Mouse (Mus musculus) limb, embryonic 12.5 days (tissue): Measurements from ENCODE around the gene Fastkd2. TPM values are rescaled to one million over a fixed set of nuclear protein-coding genes. Genes with fewer than 3 reads are reported as not detected.

Source experiments
- ATAC-seq: fragments of 200-750 bp; cut with Nextera tagmentation; 2 replicates; pipeline ENCODE4 v1.8.0; 2017; ENCODE audit warnings: low read depth, moderate TSS enrichment; ENCODE audit not compliant: insufficient number of reproducible peaks, insufficient read depth, low FRiP score, low TSS enrichment
- H3K27ac ChIP-seq: fragments of 300-500 bp; sonication (generic); 2 replicates; pipeline ENCODE4 v1.5.1; 2016; ENCODE audit warnings: mild to moderate bottlenecking, moderate library complexity
- H3K27me3 ChIP-seq: fragments of 300-500 bp; sonication (generic); 2 replicates; pipeline ENCODE4 v1.6.1; 2016; ENCODE audit warnings: mild to moderate bottlenecking, moderate library complexity
- H3K36me3 ChIP-seq: fragments of 300-500 bp; sonication (generic); 2 replicates; pipeline ENCODE4 v1.6.1; 2016; ENCODE audit warnings: mild to moderate bottlenecking, moderate library complexity
- H3K4me1 ChIP-seq: fragments of 300-500 bp; sonication (generic); replicated peaks from 2 replicates; pipeline ENCODE4 v1.6.1; 2016
- H3K4me2 ChIP-seq: fragments of 300-500 bp; sonication (generic); 2 replicates; pipeline ENCODE4 v1.6.1; 2016; ENCODE audit warnings: mild to moderate bottlenecking, moderate library complexity
- H3K4me3 ChIP-seq: fragments of 300-500 bp; sonication (generic); replicated peaks from 2 replicates; pipeline ENCODE4 v1.5.1; 2016; ENCODE audit warnings: mild to moderate bottlenecking
- H3K9ac ChIP-seq: fragments of 300-500 bp; sonication (generic); replicated peaks from 2 replicates; pipeline ENCODE4 v1.6.1; 2016; ENCODE audit warnings: mild to moderate bottlenecking, moderate library complexity
- H3K9me3 ChIP-seq: fragments of 300-500 bp; sonication (generic); 2 replicates; pipeline ENCODE4 v1.6.1; 2016; ENCODE audit warnings: mild to moderate bottlenecking, moderate library complexity
- WGBS: fragments of 180-500 bp; shearing (Covaris S2); methylation state at CpG from one replicate; pipeline ENCODE4 v1.1.7; 2016; 5-methylcytosine and 5-hydroxymethylcytosine counted together
- polyA plus RNA-seq: library from polyadenylated mRNA; unstranded; fragments of >200 nt; fragmentation: Nextera tagmentation; extraction: Ambion mirVana; gene quantifications from 2 replicates; pipeline ENCODE4 v1.2.1, GENCODE M21; 2016

The Fastkd2 gene
- polyA plus RNA-seq, result 61.5 and 65.5 TPM in 2 replicates

DNA sequence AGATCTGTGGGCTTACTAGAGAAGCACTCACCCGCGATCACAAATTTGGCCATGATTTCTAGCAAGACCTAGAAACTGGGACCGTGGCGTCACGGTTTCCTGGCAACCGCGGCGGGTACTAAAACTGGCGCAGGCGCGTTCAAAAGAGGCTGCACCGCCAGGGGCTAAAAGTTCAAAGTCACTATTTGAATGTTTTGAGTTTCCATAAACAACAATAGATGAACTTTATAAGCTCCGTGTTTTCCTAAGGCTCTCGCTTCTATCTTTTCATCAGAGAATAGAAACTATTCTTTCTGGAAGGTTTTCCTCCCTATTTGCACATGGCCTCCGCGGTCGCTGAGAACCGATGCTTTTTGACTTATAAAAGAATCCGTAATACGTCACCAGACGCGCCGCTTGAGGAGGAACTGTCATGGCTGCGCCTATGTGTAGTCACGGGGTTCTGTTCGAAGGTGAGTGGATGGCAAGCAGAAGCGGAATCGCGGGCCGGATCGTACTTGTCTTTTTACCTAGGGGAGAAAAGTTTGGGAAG is at the start of gene Fastkd2, which contains the start of gene Mdh1b:
Gene Fastkd2, plus strand, starts transcription at position 375 of the 532 bp plus-strand sequence.
Gene Mdh1b, minus strand, starts transcription at position 79 of the 532 bp plus-strand sequence.
- under 1% methylated on average over 31 of the region's 31 CpGs for WGBS
- Histone ChIP-seq H3K4me3 (peak within 1 kb of the TSS; percentile 68), H3K4me2 (peak within 1 kb of the TSS; percentile 68), H3K27me3 (no peaks in the 10 kb centered on the region), H3K4me1 (peaks cover 17% of the 10 kb centered on the region), H3K27ac (no peak within 1 kb of the TSS), H3K9me3 (no peaks in the 10 kb centered on the region), H3K36me3 (no peaks in the 10 kb centered on the region), H3K9ac (peak within 1 kb of the TSS; percentile 66)
- peak; percentile 88 for ATAC-seq

- Histone ChIP-seq H3K4me2 (no peak within 1 kb of the TSS), H3K27me3 (peaks cover 20% of the 10 kb centered on the region), H3K4me3 (no peak within 1 kb of the TSS), H3K4me1 (no peaks in the 10 kb centered on the region; the same call in 1 of the 2 replicates), H3K27ac (no peak within 1 kb of the TSS), H3K9ac (no peak within 1 kb of the TSS), H3K9me3 (no peaks in the 10 kb centered on the region), H3K36me3 (no peaks in the 10 kb centered on the region)
- no peak for ATAC-seq
- 84% methylated on average over 4 of the region's 4 CpGs for WGBS
Measured at GRCm38 (mm10) chr1:63686827-63687226, 43.6 kb upstream of the Fastkd2 start, which contains the start of gene Dytn. Gene Dytn (minus strand): TSS chr1:63686927.

DNA sequence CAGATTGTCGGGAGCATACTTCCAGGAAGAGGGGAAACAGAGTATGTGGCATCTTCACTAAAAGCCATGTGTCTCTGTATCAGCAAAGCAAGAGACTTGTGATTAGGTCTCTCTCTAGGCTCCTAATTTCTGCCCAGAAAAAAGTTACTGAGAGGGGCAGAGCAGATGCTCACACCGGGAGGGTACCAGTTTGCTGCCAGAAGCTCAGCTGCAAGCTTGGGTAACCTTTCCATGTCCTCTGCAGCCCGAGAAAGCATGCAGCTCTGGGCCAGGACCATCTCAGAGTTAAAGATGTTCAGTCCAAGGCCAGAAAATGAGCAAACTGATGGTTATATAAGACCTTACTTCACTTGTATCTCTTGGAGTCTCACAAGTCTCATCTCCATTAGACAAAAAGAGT is 33.6 kb upstream of the Fastkd2 start:
- H3K9me3 ChIP-seq, result no peaks in the 10 kb centered on the region
- H3K27ac ChIP-seq, result no peak overlapping the region
- WGBS, result 77% methylated on average over 3 of the region's 3 CpGs
- no peaks in the 10 kb centered on the region for H3K36me3 ChIP-seq
- no peak overlapping the region for H3K4me3 ChIP-seq
- no peak overlapping the region for H3K9ac ChIP-seq
- peaks cover 23% of the 10 kb centered on the region; the same call in 1 of the 2 replicates for H3K27me3 ChIP-seq
- ATAC-seq, result no peak
- no peak overlapping the region for H3K4me2 ChIP-seq
- no peaks in the 10 kb centered on the region for H3K4me1 ChIP-seq

GRCm38 (mm10) chr1:63705733-63706132 is 24.7 kb upstream of the Fastkd2 start:
- Histone ChIP-seq H3K27me3 (peaks cover 8% of the 10 kb centered on the region), H3K9ac (no peak overlapping the region), H3K9me3 (0 out of 2 replicates have a peak, but pooled peaks cover 5% of the 10 kb centered on the region), H3K4me3 (no peak overlapping the region), H3K4me1 (peaks cover 10% of the 10 kb centered on the region), H3K36me3 (no peaks in the 10 kb centered on the region), H3K27ac (peak overlapping the region; percentile 30; the same call in 1 of the 2 replicates), H3K4me2 (no peak overlapping the region)
- ATAC-seq, result peak; percentile 85; the same call in 1 of the 2 replicates
- 34% methylated on average over 5 of the region's 5 CpGs for WGBS

- Histone ChIP-seq H3K36me3 (no peaks in the 10 kb centered on the region), H3K27me3 (peaks cover 10% of the 10 kb centered on the region; the same call in 1 of the 2 replicates), H3K9me3 (0 out of 2 replicates have a peak, but pooled peaks cover 4% of the 10 kb centered on the region), H3K9ac (no peak overlapping the region), H3K27ac (no peak overlapping the region), H3K4me2 (no peak overlapping the region), H3K4me3 (no peak overlapping the region), H3K4me1 (peaks cover 10% of the 10 kb centered on the region)
- 70% methylated on average over 3 of the region's 3 CpGs for WGBS
- no peak for ATAC-seq
Measured at GRCm38 (mm10) chr1:63708876-63709275, 21.5 kb upstream of the Fastkd2 start.

- Histone ChIP-seq H3K4me3 (no peak overlapping the region), H3K27ac (no peak overlapping the region), H3K9ac (no peak overlapping the region), H3K9me3 (no peaks in the 10 kb centered on the region), H3K27me3 (0 out of 2 replicates have a peak, but pooled peaks cover 2% of the 10 kb centered on the region), H3K4me2 (no peak overlapping the region), H3K4me1 (no peaks in the 10 kb centered on the region), H3K36me3 (no peaks in the 10 kb centered on the region)
- ATAC-seq, result no peak
- WGBS, result 87% methylated on average over 7 of the region's 7 CpGs
Measured at GRCm38 (mm10) chr1:63720161-63720560, 10.3 kb upstream of the Fastkd2 start.

DNA sequence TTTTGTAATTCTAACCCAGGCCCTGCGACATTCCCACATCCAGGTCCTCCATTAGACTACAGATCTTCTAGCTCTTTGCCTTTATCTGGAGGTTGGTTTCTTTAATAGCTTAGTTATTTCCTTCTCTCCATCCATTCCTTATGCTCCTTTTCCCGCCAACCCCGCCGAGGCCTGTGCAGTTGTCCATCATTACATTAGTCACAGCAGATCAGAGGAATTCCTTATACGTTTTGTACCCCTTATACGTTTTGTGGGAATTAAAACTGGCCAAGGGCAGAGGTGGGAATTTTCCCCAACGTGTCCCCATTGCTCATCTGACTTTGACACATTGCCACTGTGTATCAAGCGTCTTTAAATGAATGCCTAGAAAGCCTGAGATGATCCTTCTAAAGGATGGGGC is 618 bp upstream of the Fastkd2 start:
- Histone ChIP-seq H3K4me1 (peaks cover 17% of the 10 kb centered on the region), H3K27me3 (no peaks in the 10 kb centered on the region), H3K9ac (no peak overlapping the region), H3K4me2 (peak overlapping the region; percentile 68), H3K36me3 (no peaks in the 10 kb centered on the region), H3K4me3 (peak overlapping the region; percentile 68), H3K9me3 (no peaks in the 10 kb centered on the region), H3K27ac (no peak overlapping the region)
- 46% methylated on average over 8 of the region's 8 CpGs for WGBS
- 0 out of 2 replicates have a peak, but pooled peaks have one; percentile 19 for ATAC-seq

DNA sequence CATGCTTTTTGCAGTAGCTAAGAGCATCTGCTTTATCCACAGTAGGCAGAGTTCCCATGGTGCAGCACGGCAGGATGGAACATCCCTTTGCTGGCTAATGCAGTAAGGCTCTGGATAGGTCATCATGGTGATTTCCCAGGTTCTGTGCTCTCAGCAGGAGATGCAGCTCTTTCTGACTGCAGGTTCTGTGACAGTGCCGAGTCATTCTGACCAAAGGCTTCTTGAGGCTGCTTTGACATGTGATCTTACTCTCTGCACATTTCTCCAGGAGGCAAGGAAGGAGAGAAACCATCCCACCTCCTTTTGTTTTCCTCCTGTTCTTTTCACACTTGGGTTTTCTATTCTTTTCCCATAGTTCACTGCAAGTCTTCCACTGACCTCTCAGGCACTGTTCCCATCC is 25.6 kb downstream of the Fastkd2 start:
- H3K27me3 ChIP-seq, result no peaks in the 10 kb centered on the region
- H3K27ac ChIP-seq, result no peak overlapping the region
- 63% methylated on average over 2 of the region's 2 CpGs for WGBS
- H3K4me3 ChIP-seq, result no peak overlapping the region
- ATAC-seq, result no peak
- no peaks in the 10 kb centered on the region for H3K4me1 ChIP-seq
- H3K9me3 ChIP-seq, result no peaks in the 10 kb centered on the region
- no peak overlapping the region for H3K4me2 ChIP-seq
- H3K36me3 ChIP-seq, result peaks cover 17% of the 10 kb centered on the region
- H3K9ac ChIP-seq, result no peak overlapping the region

GRCm38 (mm10) chr1:63763212-63763694 is 32.8 kb downstream of the Fastkd2 start:
- ATAC-seq, result peak; percentile 73; the same call in 1 of the 2 replicates
- 11% methylated on average over 3 of the region's 3 CpGs for WGBS

DNA sequence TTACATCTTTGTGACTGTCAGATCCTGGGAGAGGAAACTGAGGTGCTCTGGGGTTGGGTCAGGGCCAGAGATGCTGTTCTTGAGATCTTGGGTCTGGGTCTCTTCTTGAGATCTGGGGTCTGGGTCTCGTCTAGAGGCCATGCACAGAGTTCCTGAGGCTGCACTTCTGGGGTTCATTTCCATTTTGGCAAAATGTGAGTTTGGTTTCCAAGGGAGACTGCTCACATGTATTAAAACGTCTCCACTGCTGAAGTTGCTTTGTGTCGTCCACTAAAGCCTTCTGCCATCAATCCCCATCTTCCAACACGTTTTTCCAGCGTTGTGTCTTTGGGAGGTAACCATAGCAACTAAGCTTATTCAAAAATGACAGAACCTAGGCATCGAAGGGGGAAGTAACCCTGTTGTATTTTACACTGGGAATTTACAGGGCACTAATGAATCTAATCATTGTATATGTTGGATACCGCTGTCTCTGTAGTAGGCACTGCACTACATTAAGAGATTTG is 33.5 kb downstream of the Fastkd2 start:
- H3K4me1 ChIP-seq, result peaks cover 34% of the 10 kb centered on the region
- peak overlapping the region; percentile 53; the same call in 1 of the 2 replicates for H3K27ac ChIP-seq

More at GRCm38 (mm10) chr1:63763212-63763694, 32.8 kb downstream of the Fastkd2 start:
- Histone ChIP-seq H3K27ac (peak overlapping the region; percentile 53; the same call in 1 of the 2 replicates), H3K9me3 (no peaks in the 10 kb centered on the region), H3K27me3 (no peaks in the 10 kb centered on the region), H3K9ac (no peak overlapping the region), H3K4me3 (no peak overlapping the region), H3K4me1 (peaks cover 27% of the 10 kb centered on the region), H3K4me2 (no peak overlapping the region), H3K36me3 (no peaks in the 10 kb centered on the region)

DNA sequence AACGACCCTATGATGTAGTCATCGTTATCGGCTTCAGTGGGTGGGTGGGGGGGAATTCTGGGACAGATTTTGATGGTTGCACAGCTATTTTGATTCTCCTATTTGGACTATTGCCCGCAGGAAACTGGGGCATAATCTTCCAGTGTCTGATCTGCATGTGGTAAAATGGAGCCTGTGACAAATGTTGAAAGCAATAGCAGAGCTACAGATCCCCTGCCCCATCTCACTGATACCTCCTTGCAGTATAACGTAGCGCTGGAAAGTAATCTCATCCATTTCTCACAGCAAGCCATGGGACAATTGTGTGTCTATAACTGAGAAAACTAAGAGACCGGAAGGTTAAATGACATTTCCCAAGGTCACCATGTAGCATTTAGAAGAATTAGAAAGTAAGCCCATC is 34.0 kb downstream of the Fastkd2 start:
- H3K9ac ChIP-seq, result no peak overlapping the region
- no peak overlapping the region for H3K4me3 ChIP-seq
- H3K9me3 ChIP-seq, result no peaks in the 10 kb centered on the region
- H3K4me2 ChIP-seq, result no peak overlapping the region
- no peak overlapping the region for H3K27ac ChIP-seq
- H3K27me3 ChIP-seq, result no peaks in the 10 kb centered on the region
- WGBS, result 87% methylated on average over 7 of the region's 7 CpGs
- no peak for ATAC-seq
- peaks cover 37% of the 10 kb centered on the region for H3K4me1 ChIP-seq
- no peaks in the 10 kb centered on the region for H3K36me3 ChIP-seq

More for the DNA sequence above, 33.5 kb downstream of the Fastkd2 start:
- Histone ChIP-seq H3K4me3 (no peak overlapping the region), H3K9me3 (no peaks in the 10 kb centered on the region), H3K36me3 (no peaks in the 10 kb centered on the region), H3K27me3 (no peaks in the 10 kb centered on the region), H3K9ac (no peak overlapping the region), H3K4me2 (no peak overlapping the region)
- 55% methylated on average over 7 of the region's 7 CpGs for WGBS
- ATAC-seq, result no peak
